Mouse (Mus musculus): ENCODE measurements around the gene Olfr429. TPM values are rescaled to one million over a fixed set of nuclear protein-coding genes. Genes with fewer than 3 reads are reported as not detected.
A peak's percentile ranks its signal among the peaks of the same experiment; 100 is the strongest.
"Not testable (repeated sequence)": the region's sequence is repeated elsewhere in the genome, so short reads cannot be mapped to it uniquely, and the experiment has no call there.

Olfr429 gene
- polyA plus RNA-seq (2015; fragmentation: Nextera tagmentation; extraction: Ambion mirVana), result not detected in 2 replicates

GRCm38 (mm10) chr1:174084031-174084430 is at the start of gene Olfr429:
Gene Olfr429, plus strand, starts transcription at chr1:174084331.
- Histone ChIP-seq H3K9ac (replicated peaks; ENCODE audit: low read length) (no peak within 1 kb of the TSS), H3K4me2 (replicated peaks; ENCODE audit: low read depth, low read length) (no peak within 1 kb of the TSS), H3K9me3 (ENCODE audit: low read length) (no peaks in the 10 kb centered on the region), H3K4me1 (ENCODE audit: insufficient read depth, low read length) (no peaks in the 10 kb centered on the region), H3K4me3 (ENCODE audit: low read length) (no peak within 1 kb of the TSS), H3K27me3 (ENCODE audit: insufficient read depth, low read length) (no peaks in the 10 kb centered on the region), H3K36me3 (ENCODE audit: insufficient read depth, low read length) (no peaks in the 10 kb centered on the region), H3K27ac (ENCODE audit: low read length) (no peak within 1 kb of the TSS)
- 86% methylated on average over 2 of the region's 2 CpGs for WGBS
- no peak for ATAC-seq (ENCODE audit: low FRiP score, low TSS enrichment)

- no peaks in the 10 kb centered on the region for H3K4me1 ChIP-seq (ENCODE audit: insufficient read depth, low read length)
- no peak for ATAC-seq (ENCODE audit: low FRiP score, low TSS enrichment)
- H3K36me3 ChIP-seq (ENCODE audit: insufficient read depth, low read length), result no peaks in the 10 kb centered on the region
- H3K4me3 ChIP-seq (ENCODE audit: low read length), result no peak overlapping the region
- 64% methylated on average over 4 of the region's 4 CpGs for WGBS
- H3K27me3 ChIP-seq (ENCODE audit: insufficient read depth, low read length), result no peaks in the 10 kb centered on the region
- no peaks in the 10 kb centered on the region for H3K9me3 ChIP-seq (ENCODE audit: low read length)
- H3K27ac ChIP-seq (ENCODE audit: low read length), result no peak overlapping the region
- no peak overlapping the region for H3K4me2 ChIP-seq (replicated peaks; ENCODE audit: low read depth, low read length)
- no peak overlapping the region for H3K9ac ChIP-seq (replicated peaks; ENCODE audit: low read length)
Measured at GRCm38 (mm10) chr1:174035841-174036240, 48.3 kb upstream of the Olfr429 start.

- Histone ChIP-seq H3K27me3 (ENCODE audit: insufficient read depth, low read length) (no peaks in the 10 kb centered on the region), H3K4me1 (ENCODE audit: insufficient read depth, low read length) (no peaks in the 10 kb centered on the region), H3K4me2 (replicated peaks; ENCODE audit: low read depth, low read length) (no peak overlapping the region), H3K36me3 (ENCODE audit: insufficient read depth, low read length) (no peaks in the 10 kb centered on the region), H3K9ac (replicated peaks; ENCODE audit: low read length) (no peak overlapping the region), H3K4me3 (ENCODE audit: low read length) (no peak overlapping the region), H3K9me3 (ENCODE audit: low read length) (no peaks in the 10 kb centered on the region), H3K27ac (ENCODE audit: low read length) (no peak overlapping the region)
- WGBS, result 83% methylated on average over 3 of the region's 3 CpGs
- no peak for ATAC-seq (ENCODE audit: low FRiP score, low TSS enrichment)
Measured at GRCm38 (mm10) chr1:174038480-174038879, 45.7 kb upstream of the Olfr429 start.

- Histone ChIP-seq H3K36me3 (ENCODE audit: insufficient read depth, low read length) (no peaks in the 10 kb centered on the region), H3K27me3 (ENCODE audit: insufficient read depth, low read length) (no peaks in the 10 kb centered on the region), H3K27ac (ENCODE audit: low read length) (no peak within 1 kb of the TSS), H3K9me3 (ENCODE audit: low read length) (no peaks in the 10 kb centered on the region), H3K4me2 (replicated peaks; ENCODE audit: low read depth, low read length) (no peak within 1 kb of the TSS), H3K9ac (replicated peaks; ENCODE audit: low read length) (no peak within 1 kb of the TSS), H3K4me1 (ENCODE audit: insufficient read depth, low read length) (no peaks in the 10 kb centered on the region), H3K4me3 (ENCODE audit: low read length) (no peak within 1 kb of the TSS)
- 66% methylated on average over 7 of the region's 7 CpGs for WGBS
- ATAC-seq (ENCODE audit: low FRiP score, low TSS enrichment), result peak; percentile 67; the same call in 1 of the 2 replicates
Measured at GRCm38 (mm10) chr1:174040523-174041177, 43.5 kb upstream of the Olfr429 start, which contains the start of gene Olfr433. Gene Olfr433, plus strand, starts transcription at chr1:174040705.

GRCm38 (mm10) chr1:174042091-174042884 is 41.8 kb upstream of the Olfr429 start:
- not testable (repeated sequence) for H3K4me1 ChIP-seq (ENCODE audit: insufficient read depth, low read length); H3K9me3 ChIP-seq (ENCODE audit: low read length); H3K4me2 ChIP-seq (replicated peaks; ENCODE audit: low read depth, low read length); H3K36me3 ChIP-seq (ENCODE audit: insufficient read depth, low read length); H3K9ac ChIP-seq (replicated peaks; ENCODE audit: low read length); H3K4me3 ChIP-seq (ENCODE audit: low read length); H3K27me3 ChIP-seq (ENCODE audit: insufficient read depth, low read length); H3K27ac ChIP-seq (ENCODE audit: low read length); ATAC-seq (ENCODE audit: low FRiP score, low TSS enrichment)
- 87% methylated on average over 12 of the region's 12 CpGs for WGBS

GRCm38 (mm10) chr1:174044431-174044830 is 39.7 kb upstream of the Olfr429 start:
- H3K9me3 ChIP-seq (ENCODE audit: low read length), result no peaks in the 10 kb centered on the region

GRCm38 (mm10) chr1:174048227-174048626 is 35.9 kb upstream of the Olfr429 start:
- H3K4me1 ChIP-seq (ENCODE audit: insufficient read depth, low read length); H3K4me3 ChIP-seq (ENCODE audit: low read length); ATAC-seq (ENCODE audit: low FRiP score, low TSS enrichment); H3K36me3 ChIP-seq (ENCODE audit: insufficient read depth, low read length); H3K4me2 ChIP-seq (replicated peaks; ENCODE audit: low read depth, low read length); H3K9me3 ChIP-seq (ENCODE audit: low read length); H3K9ac ChIP-seq (replicated peaks; ENCODE audit: low read length); H3K27me3 ChIP-seq (ENCODE audit: insufficient read depth, low read length); H3K27ac ChIP-seq (ENCODE audit: low read length): not testable (repeated sequence)
- WGBS, result 63% methylated on average over 6 of the region's 6 CpGs

More at GRCm38 (mm10) chr1:174044431-174044830, 39.7 kb upstream of the Olfr429 start:
- Histone ChIP-seq H3K4me2 (replicated peaks; ENCODE audit: low read depth, low read length) (no peak overlapping the region), H3K36me3 (ENCODE audit: insufficient read depth, low read length) (no peaks in the 10 kb centered on the region), H3K4me1 (ENCODE audit: insufficient read depth, low read length) (no peaks in the 10 kb centered on the region), H3K4me3 (ENCODE audit: low read length) (no peak overlapping the region), H3K27ac (ENCODE audit: low read length) (no peak overlapping the region), H3K9ac (replicated peaks; ENCODE audit: low read length) (no peak overlapping the region), H3K27me3 (ENCODE audit: insufficient read depth, low read length) (no peaks in the 10 kb centered on the region)
- no peak for ATAC-seq (ENCODE audit: low FRiP score, low TSS enrichment)
- WGBS, result 61% methylated on average over 2 of the region's 2 CpGs

GRCm38 (mm10) chr1:174048893-174049292 is 35.2 kb upstream of the Olfr429 start, which contains the start of gene Olfr432:
Gene Olfr432, plus strand, starts transcription at chr1:174049205.
- Histone ChIP-seq H3K36me3 (ENCODE audit: insufficient read depth, low read length) (no peaks in the 10 kb centered on the region), H3K4me3 (ENCODE audit: low read length) (no peak within 1 kb of the TSS), H3K4me1 (ENCODE audit: insufficient read depth, low read length) (no peaks in the 10 kb centered on the region), H3K27ac (ENCODE audit: low read length) (no peak within 1 kb of the TSS), H3K27me3 (ENCODE audit: insufficient read depth, low read length) (no peaks in the 10 kb centered on the region), H3K9ac (replicated peaks; ENCODE audit: low read length) (no peak within 1 kb of the TSS), H3K9me3 (ENCODE audit: low read length) (no peaks in the 10 kb centered on the region), H3K4me2 (replicated peaks; ENCODE audit: low read depth, low read length) (no peak within 1 kb of the TSS)
- WGBS, result 65% methylated on average over 2 of the region's 2 CpGs
- ATAC-seq (ENCODE audit: low FRiP score, low TSS enrichment), result no peak

- not testable (repeated sequence) for ATAC-seq (ENCODE audit: low FRiP score, low TSS enrichment); H3K4me3 ChIP-seq (ENCODE audit: low read length); H3K9ac ChIP-seq (replicated peaks; ENCODE audit: low read length); H3K4me1 ChIP-seq (ENCODE audit: insufficient read depth, low read length); H3K27me3 ChIP-seq (ENCODE audit: insufficient read depth, low read length); H3K36me3 ChIP-seq (ENCODE audit: insufficient read depth, low read length); H3K27ac ChIP-seq (ENCODE audit: low read length); H3K4me2 ChIP-seq (replicated peaks; ENCODE audit: low read depth, low read length); H3K9me3 ChIP-seq (ENCODE audit: low read length)
- WGBS, result 50% methylated on average over 4 of the region's 4 CpGs
Measured at GRCm38 (mm10) chr1:174049357-174049756, 34.8 kb upstream of the Olfr429 start.

- Histone ChIP-seq H3K4me1 (ENCODE audit: insufficient read depth, low read length) (no peaks in the 10 kb centered on the region), H3K9me3 (ENCODE audit: low read length) (no peaks in the 10 kb centered on the region), H3K27me3 (ENCODE audit: insufficient read depth, low read length) (no peaks in the 10 kb centered on the region), H3K4me3 (ENCODE audit: low read length) (no peak overlapping the region), H3K9ac (replicated peaks; ENCODE audit: low read length) (no peak overlapping the region), H3K4me2 (replicated peaks; ENCODE audit: low read depth, low read length) (no peak overlapping the region), H3K36me3 (ENCODE audit: insufficient read depth, low read length) (no peaks in the 10 kb centered on the region), H3K27ac (ENCODE audit: low read length) (no peak overlapping the region)
- ATAC-seq (ENCODE audit: low FRiP score, low TSS enrichment), result no peak
- WGBS, result 67% methylated on average over 4 of the region's 4 CpGs
Measured at GRCm38 (mm10) chr1:174050532-174050931, 33.6 kb upstream of the Olfr429 start.

Data from kidney, embryonic 16.5 days (tissue).